Mouse (Mus musculus): ENCODE measurements around the gene Fhdc1. TPM values are rescaled to one million over a fixed set of nuclear protein-coding genes. Genes with fewer than 3 reads are reported as not detected.

Fhdc1 gene
- polyA plus RNA-seq, 1 experiment from 2014 or later: 42.3 TPM

- Histone ChIP-seq H3K27ac (replicated peaks) (no peak overlapping the region), H3K36me3 (replicated peaks) (peaks cover 93% of the 10 kb centered on the region)
- 66% methylated on average over 3 of the region's 3 CpGs for WGBS (ENCODE audit: insufficient replicate concordance)
Observed at GRCm38 (mm10) chr3:84450651-84451050, 29.6 kb downstream of the Fhdc1 start.

GRCm38 (mm10) chr3:84449015-84449414 is 31.2 kb downstream of the Fhdc1 start:
- Histone ChIP-seq H3K4me1 (replicated peaks) (peaks cover 11% of the 10 kb centered on the region), H3K9me3 (replicated peaks) (no peaks in the 10 kb centered on the region), H3K27me3 (peaks cover 40% of the 10 kb centered on the region), H3K9ac (no peak overlapping the region), H3K4me2 (no peak overlapping the region), H3K36me3 (replicated peaks) (peaks cover 99% of the 10 kb centered on the region), H3K27ac (replicated peaks) (no peak overlapping the region), H3K4me3 (replicated peaks) (no peak overlapping the region)
- WGBS (ENCODE audit: insufficient replicate concordance): 82% methylated on average over 9 of the region's 9 CpGs
- no peak for ATAC-seq (ENCODE audit: insufficient read depth)

More at GRCm38 (mm10) chr3:84450651-84451050, 29.6 kb downstream of the Fhdc1 start:
- ATAC-seq (ENCODE audit: insufficient read depth): no peak
- H3K4me2 ChIP-seq: no peak overlapping the region
- H3K4me3 ChIP-seq (replicated peaks): no peak overlapping the region
- no peak overlapping the region for H3K9ac ChIP-seq
- H3K4me1 ChIP-seq (replicated peaks): peaks cover 22% of the 10 kb centered on the region
- H3K27me3 ChIP-seq: peaks cover 24% of the 10 kb centered on the region
- H3K9me3 ChIP-seq (replicated peaks): no peaks in the 10 kb centered on the region

GRCm38 (mm10) chr3:84447803-84448202 is 32.4 kb downstream of the Fhdc1 start:
- Histone ChIP-seq H3K27me3 (peaks cover 48% of the 10 kb centered on the region), H3K27ac (replicated peaks) (no peak overlapping the region), H3K9ac (no peak overlapping the region), H3K9me3 (replicated peaks) (no peaks in the 10 kb centered on the region), H3K4me3 (replicated peaks) (no peak overlapping the region), H3K4me2 (no peak overlapping the region), H3K4me1 (replicated peaks) (peaks cover 13% of the 10 kb centered on the region; the same call in 1 of the 2 replicates), H3K36me3 (replicated peaks) (peaks cover 99% of the 10 kb centered on the region)
- 83% methylated on average over 5 of the region's 5 CpGs for WGBS (ENCODE audit: insufficient replicate concordance)
- ATAC-seq (ENCODE audit: insufficient read depth): no peak

GRCm38 (mm10) chr3:84445838-84446237 is 34.4 kb downstream of the Fhdc1 start:
- H3K9ac ChIP-seq: no peak overlapping the region
- no peaks in the 10 kb centered on the region for H3K9me3 ChIP-seq (replicated peaks)
- peaks cover 59% of the 10 kb centered on the region for H3K27me3 ChIP-seq
- H3K36me3 ChIP-seq (replicated peaks): peaks cover 92% of the 10 kb centered on the region
- H3K4me1 ChIP-seq (replicated peaks): peaks cover 13% of the 10 kb centered on the region; the same call in 1 of the 2 replicates
- 53% methylated on average over 9 of the region's 9 CpGs for WGBS (ENCODE audit: insufficient replicate concordance)
- H3K4me2 ChIP-seq: no peak overlapping the region
- no peak overlapping the region for H3K4me3 ChIP-seq (replicated peaks)
- H3K27ac ChIP-seq (replicated peaks): no peak overlapping the region
- no peak for ATAC-seq (ENCODE audit: insufficient read depth)

- Histone ChIP-seq H3K4me2 (no peak overlapping the region), H3K9ac (no peak overlapping the region), H3K4me3 (replicated peaks) (no peak overlapping the region), H3K4me1 (replicated peaks) (peaks cover 13% of the 10 kb centered on the region; the same call in 1 of the 2 replicates), H3K36me3 (replicated peaks) (peaks cover 62% of the 10 kb centered on the region), H3K27ac (replicated peaks) (no peak overlapping the region), H3K9me3 (replicated peaks) (no peaks in the 10 kb centered on the region), H3K27me3 (peaks cover 63% of the 10 kb centered on the region)
- ATAC-seq (ENCODE audit: insufficient read depth): no peak
- 71% methylated on average over 4 of the region's 4 CpGs for WGBS (ENCODE audit: insufficient replicate concordance)
Observed at GRCm38 (mm10) chr3:84442890-84443289, 37.3 kb downstream of the Fhdc1 start.

- Histone ChIP-seq H3K9me3 (replicated peaks) (no peaks in the 10 kb centered on the region), H3K27me3 (peaks cover 47% of the 10 kb centered on the region), H3K27ac (replicated peaks) (no peak overlapping the region), H3K9ac (no peak overlapping the region), H3K4me1 (replicated peaks) (peaks cover 18% of the 10 kb centered on the region; the same call in 1 of the 2 replicates), H3K4me3 (replicated peaks) (no peak overlapping the region), H3K4me2 (no peak overlapping the region), H3K36me3 (replicated peaks) (peaks cover 30% of the 10 kb centered on the region)
- WGBS (ENCODE audit: insufficient replicate concordance): 72% methylated on average over 7 of the region's 7 CpGs
- no peak for ATAC-seq (ENCODE audit: insufficient read depth)
Observed at GRCm38 (mm10) chr3:84439431-84440210, 40.6 kb downstream of the Fhdc1 start.

GRCm38 (mm10) chr3:84438840-84439239 is 41.4 kb downstream of the Fhdc1 start:
- Histone ChIP-seq H3K27me3 (peaks cover 48% of the 10 kb centered on the region), H3K36me3 (replicated peaks) (peaks cover 22% of the 10 kb centered on the region), H3K9me3 (replicated peaks) (no peaks in the 10 kb centered on the region), H3K4me1 (replicated peaks) (peaks cover 18% of the 10 kb centered on the region; the same call in 1 of the 2 replicates), H3K4me3 (replicated peaks) (no peak overlapping the region), H3K4me2 (no peak overlapping the region), H3K9ac (no peak overlapping the region), H3K27ac (replicated peaks) (no peak overlapping the region)
- WGBS (ENCODE audit: insufficient replicate concordance): 68% methylated on average over 7 of the region's 7 CpGs
- ATAC-seq (ENCODE audit: insufficient read depth): no peak

- no peak overlapping the region for H3K9ac ChIP-seq
- peaks cover 15% of the 10 kb centered on the region for H3K36me3 ChIP-seq (replicated peaks)
- H3K4me2 ChIP-seq: no peak overlapping the region
- WGBS (ENCODE audit: insufficient replicate concordance): 73% methylated on average over 11 of the region's 11 CpGs
- ATAC-seq (ENCODE audit: insufficient read depth): no peak
- H3K27ac ChIP-seq (replicated peaks): no peak overlapping the region
- no peak overlapping the region for H3K4me3 ChIP-seq (replicated peaks)
- H3K9me3 ChIP-seq (replicated peaks): no peaks in the 10 kb centered on the region
- H3K4me1 ChIP-seq (replicated peaks): peaks cover 11% of the 10 kb centered on the region; the same call in 1 of the 2 replicates
- peaks cover 46% of the 10 kb centered on the region for H3K27me3 ChIP-seq
Observed at GRCm38 (mm10) chr3:84438118-84438517, 42.1 kb downstream of the Fhdc1 start.

GRCm38 (mm10) chr3:84436947-84437346 is 43.3 kb downstream of the Fhdc1 start:
- 77% methylated on average over 7 of the region's 7 CpGs for WGBS (ENCODE audit: insufficient replicate concordance)
- Histone ChIP-seq H3K27ac (replicated peaks) (no peak overlapping the region), H3K9ac (no peak overlapping the region), H3K4me1 (replicated peaks) (peaks cover 11% of the 10 kb centered on the region; the same call in 1 of the 2 replicates), H3K4me3 (replicated peaks) (no peak overlapping the region), H3K36me3 (replicated peaks) (peaks cover 3% of the 10 kb centered on the region; the same call in 1 of the 2 replicates), H3K4me2 (no peak overlapping the region), H3K9me3 (replicated peaks) (no peaks in the 10 kb centered on the region), H3K27me3 (peaks cover 48% of the 10 kb centered on the region)
- no peak for ATAC-seq (ENCODE audit: insufficient read depth)

- Histone ChIP-seq H3K27me3 (peaks cover 56% of the 10 kb centered on the region), H3K36me3 (replicated peaks) (no peaks in the 10 kb centered on the region), H3K27ac (replicated peaks) (no peak overlapping the region), H3K4me2 (no peak overlapping the region), H3K9ac (no peak overlapping the region), H3K4me3 (replicated peaks) (no peak overlapping the region), H3K9me3 (replicated peaks) (no peaks in the 10 kb centered on the region), H3K4me1 (replicated peaks) (peaks cover 11% of the 10 kb centered on the region; the same call in 1 of the 2 replicates)
- no peak for ATAC-seq (ENCODE audit: insufficient read depth)
- WGBS (ENCODE audit: insufficient replicate concordance): 46% methylated on average over 11 of the region's 11 CpGs
Observed at GRCm38 (mm10) chr3:84435288-84436043, 44.8 kb downstream of the Fhdc1 start.

GRCm38 (mm10) chr3:84432797-84433445 is 47.3 kb downstream of the Fhdc1 start:
- H3K4me3 ChIP-seq (replicated peaks): no peak overlapping the region
- no peaks in the 10 kb centered on the region for H3K36me3 ChIP-seq (replicated peaks)
- H3K9ac ChIP-seq: no peak overlapping the region
- no peak for ATAC-seq (ENCODE audit: insufficient read depth)
- no peak overlapping the region for H3K4me2 ChIP-seq
- H3K27ac ChIP-seq (replicated peaks): no peak overlapping the region
- H3K4me1 ChIP-seq (replicated peaks): peaks cover 17% of the 10 kb centered on the region; the same call in 1 of the 2 replicates
- H3K9me3 ChIP-seq (replicated peaks): no peaks in the 10 kb centered on the region
- H3K27me3 ChIP-seq: peaks cover 48% of the 10 kb centered on the region
- WGBS (ENCODE audit: insufficient replicate concordance): 72% methylated on average over 10 of the region's 10 CpGs

Data from liver, embryonic 15.5 days (tissue).